Mouse (Mus musculus) adrenal gland, adult 18-20 months (tissue): ENCODE measurements around the gene Phf21a. TPM values are rescaled to one million over a fixed set of nuclear protein-coding genes. Genes with fewer than 3 reads are reported as not detected.
"Not testable (repeated sequence)": the region's sequence is repeated elsewhere in the genome, so short reads cannot be mapped to it uniquely, and the experiment has no call there.

Experiments
- DNase-seq, 2 experiments: peaks; one replicate each; pipeline ENCODE4 v3.0.0; 2021 to 2022; ENCODE audit warnings: low spot score in 2 of 2
- total RNA-seq, 2 experiments: library from RNA; stranded (reverse); gene quantifications; 1 replicate in 1 of 2; 2 replicates in 1 of 2; pipeline ENCODE4 v1.2.3; 2021

Phf21a gene
- total RNA-seq, 2 experiments from 2014 or later = 57.4 to 60.1 TPM

DNA sequence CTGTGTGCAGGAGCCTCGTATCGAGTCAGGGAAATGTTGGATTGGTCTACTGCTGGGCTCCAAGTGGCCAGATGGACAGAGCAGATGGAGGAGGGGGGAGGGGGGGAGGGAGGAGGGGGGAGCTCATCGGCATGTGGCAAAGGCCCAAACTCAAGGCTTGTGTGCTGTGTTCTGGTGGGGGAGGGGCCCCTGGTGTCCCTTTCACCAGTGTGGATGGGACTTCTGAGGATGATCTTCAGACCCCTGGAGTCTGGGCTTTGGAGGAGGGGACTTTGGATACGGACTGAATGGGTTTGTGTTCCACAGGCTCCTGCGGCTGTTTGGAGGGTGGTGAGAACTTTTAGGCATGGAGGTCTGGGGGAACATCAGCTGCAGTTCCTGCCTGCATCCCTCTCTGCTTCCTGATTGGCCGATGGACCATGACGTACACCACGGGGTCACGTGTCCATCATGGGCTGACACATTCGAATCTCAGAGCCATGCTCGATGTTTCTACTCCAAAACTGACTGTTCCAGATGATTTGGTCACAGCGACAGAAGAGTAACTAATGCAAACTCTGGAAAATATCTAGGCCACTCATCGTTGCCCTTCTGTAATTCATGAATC, 16.7 kb upstream of the Phf21a start:
- no peak for DNase-seq

DNA sequence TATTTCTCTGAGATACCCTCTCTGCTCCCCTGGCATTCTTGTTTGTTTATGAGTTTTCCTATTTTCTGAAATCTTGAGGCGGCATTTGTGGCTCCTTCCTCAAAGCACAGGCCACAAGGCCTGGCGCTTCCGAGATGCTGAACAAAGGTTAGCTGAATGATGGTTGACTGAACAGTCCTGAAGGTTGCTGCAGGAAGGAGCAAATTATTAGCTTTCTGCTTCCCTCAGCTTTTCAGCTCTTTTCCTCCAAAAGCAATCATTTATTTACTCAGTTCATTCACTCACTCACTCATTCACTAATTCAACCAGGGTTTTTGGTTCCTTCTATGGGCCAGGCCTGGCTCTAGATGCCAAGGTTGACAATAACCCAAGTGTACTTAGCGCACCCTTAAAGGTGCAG, 10.7 kb upstream of the Phf21a start:
- DNase-seq = no peak

DNA sequence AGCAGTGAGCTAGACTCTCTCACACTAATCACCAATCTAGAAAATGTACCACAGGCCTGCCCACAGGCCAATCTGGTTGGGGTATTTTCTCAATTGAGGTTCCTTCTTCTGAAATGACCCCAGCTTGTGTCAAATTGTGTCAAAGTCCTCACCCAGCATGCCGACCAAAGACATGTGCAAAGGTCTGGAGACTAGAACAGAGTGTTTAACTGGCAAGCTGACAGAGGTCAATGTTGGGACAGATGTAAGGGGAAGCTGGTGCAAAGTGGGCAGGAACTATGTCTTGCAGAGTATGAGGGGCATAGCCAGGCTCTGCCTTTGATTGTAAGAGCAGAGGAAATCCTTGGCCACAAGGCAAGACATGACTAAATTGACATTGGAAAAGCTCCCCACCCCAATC, 7.2 kb upstream of the Phf21a start:
- DNase-seq = no peak

DNA sequence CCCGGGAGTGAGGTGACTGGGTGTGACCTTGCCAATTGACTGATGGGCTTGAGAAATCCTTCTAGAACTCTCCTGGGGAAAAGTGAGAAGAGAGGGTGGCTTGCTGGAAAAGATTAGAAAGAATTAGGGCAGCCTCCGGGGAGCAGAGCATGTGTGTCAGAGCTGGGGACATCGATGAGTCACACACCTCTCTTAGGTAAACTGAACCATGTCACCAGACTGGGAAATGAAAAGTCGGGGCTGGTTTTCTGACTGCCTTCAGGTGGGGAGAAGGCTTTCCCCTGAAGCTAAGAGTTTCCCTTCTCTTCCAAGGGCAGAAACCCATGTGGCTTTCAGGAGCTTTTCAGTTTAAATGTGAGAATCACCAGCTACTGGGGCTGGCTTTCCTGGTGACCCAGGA, 5.9 kb upstream of the Phf21a start:
- no peak for DNase-seq

DNA sequence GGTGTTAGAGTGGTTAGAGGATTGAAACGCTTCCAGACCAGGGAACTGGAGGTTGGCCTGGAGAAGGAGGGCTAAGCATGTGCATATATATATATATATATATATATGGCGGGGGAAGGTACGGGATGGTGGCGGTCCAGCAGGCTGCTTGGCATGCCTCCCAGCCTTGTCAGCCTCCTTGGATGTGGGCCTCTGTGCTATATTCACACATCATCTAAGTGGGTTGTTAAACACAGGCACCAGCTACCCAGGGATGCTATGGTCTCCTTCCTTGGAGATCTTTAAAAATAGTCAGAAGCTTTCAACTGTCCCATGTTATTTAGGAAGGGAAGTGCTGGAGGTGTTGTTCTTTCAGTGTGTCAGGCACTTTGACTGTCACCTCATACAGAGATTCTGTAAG, 3.1 kb upstream of the Phf21a start:
- DNase-seq = no peak

DNA sequence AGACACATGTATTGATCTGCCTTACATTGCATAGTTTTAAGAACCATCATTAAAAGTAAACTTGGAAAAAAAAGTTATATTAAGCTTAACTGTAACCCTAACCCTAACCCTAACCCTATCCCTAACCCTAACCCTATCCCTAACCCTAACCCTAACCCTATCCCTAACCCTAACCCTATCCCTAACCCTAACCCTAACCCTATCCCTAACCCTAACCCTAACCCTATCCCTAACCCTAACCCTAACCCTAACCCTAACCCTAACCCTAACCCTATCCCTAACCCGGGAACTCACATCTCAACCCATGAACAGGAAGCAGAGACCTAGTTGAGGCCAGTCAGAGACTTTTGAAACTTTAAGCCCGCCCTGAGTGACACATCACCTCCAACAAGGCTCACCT, 586 bp downstream of the Phf21a start:
- DNase-seq = not testable (repeated sequence)

DNA sequence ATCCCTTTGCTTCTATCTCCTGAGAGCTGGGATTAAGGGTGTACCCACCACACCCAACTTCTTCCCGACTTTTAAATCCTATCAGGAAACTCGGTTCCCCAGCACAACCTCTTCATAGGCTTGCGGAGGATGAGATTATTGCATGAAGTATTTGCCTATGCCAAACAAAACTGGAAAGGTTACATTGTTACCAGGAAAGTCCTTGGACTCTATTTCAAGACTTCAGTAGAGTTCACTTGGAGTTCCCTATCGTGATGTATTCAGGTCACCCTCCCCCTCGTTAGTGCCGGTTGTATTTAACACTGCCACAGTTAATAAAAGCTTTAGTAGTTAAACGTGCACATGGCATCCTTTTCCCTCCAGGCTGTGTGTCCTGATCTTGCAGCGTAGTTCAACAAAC, 1.2 kb downstream of the Phf21a start:
- DNase-seq = no peak

DNA sequence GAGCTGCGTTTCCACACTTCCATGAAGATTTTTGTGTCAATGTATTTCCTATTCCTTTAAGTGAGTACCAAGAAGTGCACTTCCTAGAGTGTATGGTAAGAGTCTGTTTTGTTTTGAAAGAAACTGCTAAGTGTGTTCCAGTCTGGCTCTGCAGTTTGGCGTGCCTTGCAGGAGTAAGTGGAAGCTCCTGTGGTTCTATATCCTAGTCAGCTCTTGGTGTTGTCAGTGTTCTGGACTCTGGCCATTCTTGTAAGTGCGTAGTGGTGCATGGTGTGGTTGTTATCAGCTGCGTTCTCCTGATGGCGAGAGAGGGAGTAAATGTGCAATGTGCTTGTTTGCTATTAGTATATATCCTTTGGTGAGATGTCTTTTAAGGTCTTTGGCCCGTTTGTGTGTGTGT, 7.9 kb downstream of the Phf21a start:
- DNase-seq = no peak

DNA sequence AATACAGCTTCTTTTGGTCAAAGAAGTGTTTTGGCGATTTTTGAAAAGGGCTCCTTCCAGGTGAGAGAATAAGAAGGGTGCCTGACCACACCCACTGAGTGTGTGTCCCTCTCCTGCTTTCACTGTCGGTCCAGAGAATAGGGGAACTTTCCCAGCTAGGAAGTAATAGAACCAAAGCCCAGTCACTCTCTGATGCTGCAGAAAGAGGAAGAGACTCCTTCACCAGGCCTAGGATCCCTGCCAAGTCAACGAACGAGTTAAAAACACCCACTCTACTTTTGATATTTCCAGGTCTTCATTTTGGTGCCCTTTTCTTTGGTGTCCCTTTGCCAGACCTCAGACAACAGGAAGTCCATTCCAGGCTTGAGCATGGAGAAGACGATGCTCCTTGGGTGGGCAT, 31.6 kb downstream of the Phf21a start:
- DNase-seq = no peak

DNA sequence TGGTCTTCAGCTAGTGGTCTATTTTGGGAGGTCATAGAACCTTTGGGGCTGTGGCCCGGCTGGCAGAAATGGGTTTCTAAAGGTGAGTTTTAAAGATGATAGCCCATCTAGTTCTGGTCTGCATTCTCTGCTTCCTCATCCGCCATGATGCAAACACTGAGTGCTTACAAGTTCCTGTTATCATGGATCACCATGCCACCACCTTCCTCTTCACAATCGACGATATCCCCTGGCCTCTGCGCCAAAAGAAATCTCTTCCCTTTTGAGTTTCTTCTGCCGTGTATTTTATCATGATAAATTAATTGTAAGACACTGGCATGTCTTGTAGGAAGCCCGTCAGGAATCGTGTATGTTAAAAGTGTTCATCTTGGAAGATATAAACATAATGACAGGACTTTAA, 32.4 kb downstream of the Phf21a start:
- DNase-seq = no peak

DNA sequence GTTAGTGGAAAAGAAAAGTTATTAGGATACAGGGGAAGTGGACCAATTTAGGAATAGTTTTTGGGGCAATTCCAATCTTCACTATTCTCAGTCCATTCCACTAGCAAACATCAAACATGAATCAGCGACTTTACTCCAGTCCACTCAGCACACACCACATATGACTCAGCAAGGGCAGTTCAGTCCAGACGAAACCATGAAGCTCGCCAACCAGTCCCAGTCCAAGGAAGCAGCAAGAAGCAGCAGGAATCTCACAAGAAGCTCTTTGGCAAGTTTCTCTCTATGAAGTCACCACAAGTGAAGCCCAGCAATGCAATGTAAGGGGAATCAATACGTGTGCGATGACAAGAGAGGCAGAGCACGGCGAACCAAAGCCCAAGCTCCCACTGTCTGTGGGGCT, 37.2 kb downstream of the Phf21a start:
- DNase-seq = no peak

DNA sequence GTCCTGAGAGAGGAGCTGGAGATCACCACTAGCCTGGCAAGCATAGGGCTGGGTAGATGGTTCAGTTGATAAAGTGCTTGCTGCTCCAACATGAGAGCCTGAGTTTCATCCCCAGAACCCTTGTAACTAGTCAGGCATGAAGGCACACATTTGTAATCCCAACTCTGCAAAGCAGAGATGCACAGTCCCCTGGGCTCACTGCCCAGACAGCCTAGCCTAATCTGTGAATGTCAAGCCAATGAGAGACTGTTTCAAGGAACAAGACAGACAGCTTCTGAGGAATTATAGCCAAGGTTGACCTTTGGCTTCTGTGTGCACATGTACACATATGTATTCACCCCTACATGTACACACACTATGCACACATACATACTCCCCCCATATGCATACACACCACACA, 45.8 kb downstream of the Phf21a start:
- no peak for DNase-seq

DNA sequence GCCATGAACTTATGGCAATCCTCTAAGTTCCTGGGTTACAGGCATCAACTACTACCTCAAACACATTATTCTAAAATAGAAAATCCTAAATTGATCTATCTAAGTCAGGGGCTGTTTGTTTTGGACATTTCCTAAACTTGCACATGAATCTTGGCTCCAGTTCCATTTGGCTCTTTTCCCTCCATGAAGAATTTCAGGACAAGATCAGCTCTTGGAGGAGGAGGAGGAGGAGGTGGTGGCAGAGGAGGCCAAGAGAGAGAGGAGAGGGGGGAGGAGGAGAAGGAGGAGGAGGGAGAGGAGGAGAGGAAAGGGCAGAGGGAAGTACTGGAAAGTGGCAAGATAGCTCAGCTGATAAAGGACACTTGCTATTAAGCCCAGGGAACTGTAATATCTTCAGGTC, 46.4 kb downstream of the Phf21a start:
- no peak for DNase-seq

DNA sequence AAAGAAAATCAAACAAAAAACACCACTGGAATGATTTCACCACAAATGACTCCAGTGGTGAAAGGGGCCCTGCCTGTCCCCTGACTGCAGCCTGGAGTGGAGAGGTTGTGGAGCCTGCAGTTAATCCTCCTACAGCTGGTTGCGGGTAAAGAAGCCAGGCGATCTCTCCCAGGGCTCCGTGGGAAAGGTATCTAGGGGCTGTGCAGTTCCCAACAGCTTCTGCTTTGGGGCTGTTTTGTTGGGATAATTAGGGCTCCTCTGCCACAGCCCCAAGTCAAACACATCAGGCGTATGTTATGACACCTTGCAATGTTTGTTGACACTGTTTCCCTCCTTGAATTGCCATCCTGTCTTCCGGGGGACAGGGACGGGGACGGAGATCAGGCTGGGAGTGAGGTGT, 47.5 kb downstream of the Phf21a start:
- DNase-seq = no peak

DNA sequence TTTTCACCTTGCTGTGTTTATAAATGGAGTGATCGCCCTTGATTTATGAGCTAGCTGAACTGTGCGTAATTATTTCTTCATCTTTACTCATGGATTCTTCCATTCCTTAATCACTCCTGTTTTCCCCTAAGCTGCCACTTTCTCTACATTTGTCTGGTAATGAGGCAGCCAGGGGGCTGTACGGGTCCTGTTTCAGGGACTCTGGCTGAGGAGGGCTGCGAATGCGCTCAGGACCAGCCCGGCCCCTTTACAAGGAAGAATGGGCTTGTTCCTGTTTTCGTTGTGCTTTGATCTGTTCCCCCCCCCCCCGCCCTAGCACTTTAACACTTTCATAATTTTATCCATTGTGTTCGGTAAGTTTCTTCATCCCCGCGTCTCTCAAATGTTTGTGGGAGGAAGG, 48.2 kb downstream of the Phf21a start:
- no peak for DNase-seq

DNA sequence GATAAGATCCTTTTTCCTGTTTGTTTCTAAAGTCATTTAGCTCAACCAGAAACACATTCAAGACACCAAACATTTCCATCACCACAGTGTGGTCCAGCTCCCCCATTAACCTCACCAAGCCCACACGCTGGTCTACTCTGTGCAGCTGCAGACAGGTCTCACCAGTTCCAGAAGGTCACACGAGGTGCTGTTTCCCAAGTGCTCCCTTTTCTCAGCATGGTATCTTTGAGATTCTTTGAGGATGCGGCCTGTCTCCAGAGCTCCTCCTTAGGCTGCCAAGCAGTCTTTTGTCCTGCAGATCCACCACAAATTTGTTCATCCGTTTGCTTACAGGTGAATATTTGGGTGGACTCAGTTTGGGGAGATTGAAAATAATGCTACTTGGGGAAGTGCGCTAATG, 51.0 kb downstream of the Phf21a start:
- DNase-seq = no peak

DNA sequence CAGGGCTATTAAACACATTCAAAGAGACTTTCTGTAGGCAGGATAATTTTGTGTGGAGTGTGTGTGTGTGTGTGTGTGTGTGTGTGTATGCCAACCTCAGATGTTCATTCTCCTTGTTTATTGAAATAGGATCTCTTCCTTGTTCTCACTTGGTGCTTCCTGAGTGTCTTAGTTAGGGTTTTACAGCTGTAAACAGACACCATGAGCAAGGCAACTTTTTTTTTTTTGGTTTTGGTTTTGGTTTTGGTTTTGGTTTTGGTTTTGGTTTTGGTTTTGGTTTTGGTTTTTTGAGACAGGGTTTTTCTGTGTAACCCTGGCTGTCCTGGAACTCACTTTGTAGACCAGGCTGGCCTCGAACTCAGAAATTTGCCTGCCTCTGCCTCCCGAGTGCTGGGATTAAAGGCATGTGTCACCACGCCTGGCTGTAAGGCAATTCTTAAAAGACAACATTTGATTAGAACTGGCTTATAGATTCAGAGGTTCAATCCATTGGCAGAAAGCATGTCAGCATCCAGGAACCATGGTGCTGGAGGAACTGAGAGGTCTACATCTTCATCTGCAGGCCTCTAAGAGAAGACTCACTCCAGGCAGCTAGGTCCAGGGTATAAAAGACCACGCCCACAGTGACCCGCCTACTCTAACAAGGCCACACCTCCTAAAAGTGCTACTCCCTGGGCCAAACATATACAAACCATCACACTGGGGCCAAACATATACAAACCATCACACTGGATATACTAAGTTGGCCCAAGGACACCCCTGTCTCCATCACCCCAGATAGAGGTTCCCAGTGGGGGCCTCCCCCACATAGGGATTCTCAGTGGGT, 55.2 kb downstream of the Phf21a start:
- DNase-seq = not testable (repeated sequence)

DNA sequence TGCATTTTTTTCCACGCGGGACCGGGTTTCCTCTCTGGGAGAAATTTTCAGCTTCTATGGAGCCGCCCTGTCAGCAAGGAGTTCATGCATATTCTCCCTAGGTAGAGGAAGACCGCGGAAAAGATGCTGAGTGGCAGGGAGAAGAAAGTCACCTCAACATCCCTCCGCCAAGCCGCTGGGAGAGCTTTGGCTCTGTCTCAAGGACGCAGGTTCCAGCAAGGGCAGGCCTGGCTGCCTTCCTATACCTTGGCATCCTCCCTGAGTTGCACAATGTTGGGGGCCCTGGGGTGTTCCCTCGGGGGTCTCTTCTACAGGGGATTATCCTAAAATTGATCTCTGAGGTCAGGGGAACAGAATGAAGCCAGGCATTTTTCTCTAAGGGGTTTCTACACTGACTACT, 71.4 kb downstream of the Phf21a start:
- no peak for DNase-seq

DNA sequence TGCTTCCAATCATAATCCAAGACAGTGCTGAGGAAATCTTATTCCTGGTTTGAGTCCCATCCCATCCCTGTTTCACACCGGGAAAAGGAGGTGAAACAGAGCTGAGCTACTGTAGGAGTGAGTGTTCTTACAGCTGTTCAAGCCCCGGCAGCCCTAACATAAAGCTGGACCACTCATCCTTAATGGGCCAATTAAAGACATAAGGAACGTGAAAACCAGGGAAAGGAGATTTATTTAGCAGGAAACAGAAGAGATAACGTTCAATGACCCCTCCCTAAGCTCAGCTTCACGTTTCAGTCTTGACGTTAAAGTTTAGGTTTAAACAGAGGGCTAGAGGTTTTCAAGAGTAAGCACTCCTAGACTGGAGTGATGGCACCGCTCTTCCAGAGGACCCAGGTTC, 74.0 kb downstream of the Phf21a start:
- DNase-seq = no peak

DNA sequence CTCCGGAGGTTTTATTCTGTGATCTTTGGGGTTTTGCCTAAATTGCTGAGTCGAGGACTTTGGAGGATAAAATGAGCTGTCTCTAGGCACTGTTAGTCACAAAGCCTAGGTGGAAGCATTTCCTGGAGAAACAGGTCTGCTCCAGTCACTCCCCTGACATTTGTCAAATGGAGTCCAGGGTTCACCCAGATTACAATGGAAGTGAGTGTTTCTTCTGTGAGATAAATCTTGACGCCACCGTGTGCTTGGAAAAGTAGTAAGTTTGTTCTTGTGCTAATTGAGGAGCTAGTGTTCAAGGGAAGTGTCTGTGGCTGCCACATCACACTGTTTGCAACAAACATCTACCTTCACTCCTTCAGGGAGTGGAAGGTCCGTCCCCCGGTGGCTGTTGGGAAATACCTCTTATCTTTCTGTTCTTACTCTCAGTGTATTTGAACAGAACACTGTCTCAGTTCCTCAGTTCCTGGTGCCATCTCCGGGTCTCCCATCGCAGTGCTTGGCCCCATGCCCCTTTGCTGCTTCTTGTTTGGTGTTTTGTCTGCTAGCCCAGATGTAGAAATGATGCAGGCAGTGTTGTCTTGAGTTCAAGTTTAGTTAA, 78.2 kb downstream of the Phf21a start:
- DNase-seq = no peak

DNA sequence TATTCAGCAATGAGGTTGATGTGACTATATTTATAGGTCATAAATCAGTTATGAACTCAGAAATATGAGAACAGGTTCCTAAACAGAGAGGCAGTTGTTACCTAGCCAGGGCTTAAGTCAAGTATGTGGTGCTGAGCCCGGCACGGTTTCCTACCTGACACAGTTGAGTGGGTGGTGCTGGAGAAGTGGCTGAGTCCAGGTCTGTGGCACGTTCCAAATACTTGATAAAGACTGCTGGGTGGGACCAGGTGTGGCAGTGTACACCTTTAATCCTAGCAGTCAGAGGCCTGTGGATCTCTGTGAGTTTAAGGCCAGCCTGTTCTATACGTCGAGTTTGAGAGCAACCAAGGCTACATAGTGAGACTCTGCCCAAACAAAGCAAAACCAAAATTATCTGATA, 79.4 kb downstream of the Phf21a start:
- DNase-seq = no peak

DNA sequence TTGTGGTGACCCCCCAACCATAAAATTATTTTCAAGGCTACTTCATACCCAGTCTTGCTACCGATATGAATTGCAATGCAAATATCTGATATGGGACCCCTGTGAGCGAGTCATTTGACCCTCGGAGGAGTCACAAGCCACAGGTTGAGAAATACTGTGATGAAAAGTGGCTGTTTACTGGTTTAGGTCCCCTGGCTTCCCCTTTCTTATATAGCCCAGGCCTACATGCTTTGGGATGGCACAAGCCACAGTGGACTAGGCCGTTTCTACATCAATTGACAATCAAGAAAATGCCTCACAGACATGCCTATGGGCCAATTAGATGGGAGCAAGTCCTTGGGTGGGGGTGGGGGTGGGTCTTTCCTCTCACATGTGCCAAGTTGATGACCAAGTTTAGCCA, 80.3 kb downstream of the Phf21a start:
- no peak for DNase-seq

DNA sequence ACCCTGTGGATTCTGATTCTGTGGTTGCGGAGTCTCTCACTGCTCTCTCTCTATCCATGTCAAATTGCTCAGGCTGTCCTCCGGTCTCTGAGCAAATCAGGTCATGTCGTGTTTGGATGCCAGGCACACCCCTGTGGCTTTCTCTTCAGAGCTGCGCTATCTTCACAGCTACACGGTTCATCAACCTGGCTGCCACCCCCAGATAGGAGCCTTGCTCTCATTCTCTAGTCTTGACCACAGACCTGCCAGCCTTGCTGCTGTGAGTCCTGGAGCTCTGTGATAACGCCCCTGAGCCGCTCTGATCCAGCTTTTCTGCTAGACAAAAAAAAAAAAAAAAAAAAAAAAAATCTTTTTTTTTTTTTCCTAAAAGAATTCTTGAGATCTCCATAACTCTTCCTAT, 81.3 kb downstream of the Phf21a start:
- no peak for DNase-seq
